Mouse (Mus musculus) bone marrow macrophage, adult 2 months (primary cell): ENCODE results near the gene Gm13101.
"Not testable (repeated sequence)": the region's sequence is repeated elsewhere in the genome, so short reads cannot be mapped to it uniquely, and the experiment has no call there.

Source experiments
- CTCF ChIP-seq: IDR thresholded peaks from 2 replicates; pipeline ENCODE4 v1.5.1; 2012; ENCODE audit warnings: low read depth, mild to moderate bottlenecking, low read length, moderate library complexity
- POLR2A ChIP-seq: IDR thresholded peaks from 2 replicates; pipeline ENCODE4 v1.6.1; 2012; ENCODE audit warnings: mild to moderate bottlenecking, low read depth, low read length, borderline replicate concordance

GRCm38 (mm10) chr4:143985733-143986132 is 19.0 kb upstream of the Gm13101 start:
- TF ChIP-seq CTCF, POLR2A: not testable (repeated sequence)
